Mouse (Mus musculus) embryonic facial prominence, embryonic 11.5 days (tissue): ENCODE data around the gene Cdkl1. TPM values are rescaled to one million over a fixed set of nuclear protein-coding genes. Genes with fewer than 3 reads are reported as not detected.

Experiments used
- ATAC-seq: fragments of 200-750 bp; cut with Nextera tagmentation; replicated peaks from 2 replicates; pipeline ENCODE4 v1.8.0; 2017; ENCODE audit warnings: low read depth; ENCODE audit not compliant: insufficient number of reproducible peaks, low FRiP score, low TSS enrichment
- DNase-seq: peaks from one replicate; pipeline ENCODE4 v3.0.0-alpha.2; 2015; ENCODE audit warnings: low spot score
- H3K27ac ChIP-seq: fragments of 300-500 bp; sonication (generic); replicated peaks from 2 replicates; pipeline ENCODE4 v1.5.1; 2014; ENCODE audit warnings: mild to moderate bottlenecking, low read depth, low read length, control low read depth
- H3K27me3 ChIP-seq: fragments of 300-500 bp; sonication (generic); 2 replicates; pipeline ENCODE4 v1.6.1; 2014; ENCODE audit warnings: mild to moderate bottlenecking, low read length, moderate library complexity, mixed read lengths; ENCODE audit not compliant: control insufficient read depth, insufficient read depth
- H3K36me3 ChIP-seq: fragments of 300-500 bp; sonication (generic); replicated peaks from 2 replicates; pipeline ENCODE4 v1.6.1; 2014; ENCODE audit warnings: low read depth, mild to moderate bottlenecking, low read length, moderate library complexity, mixed read lengths; ENCODE audit not compliant: control insufficient read depth, insufficient read depth
- H3K4me1 ChIP-seq: fragments of 300-500 bp; sonication (generic); 2 replicates; pipeline ENCODE4 v1.6.1; 2014; ENCODE audit warnings: low read length, mixed read lengths; ENCODE audit not compliant: control insufficient read depth, insufficient read depth
- H3K4me2 ChIP-seq: fragments of 300-500 bp; sonication (generic); 2 replicates; pipeline ENCODE4 v1.6.1; 2014; ENCODE audit warnings: low read depth, mild to moderate bottlenecking, control low read depth, low read length, moderate library complexity
- H3K4me3 ChIP-seq: fragments of 300-500 bp; sonication (generic); 2 replicates; pipeline ENCODE4 v1.5.1; 2014; ENCODE audit warnings: low read depth, low read length, control low read depth
- H3K9ac ChIP-seq: fragments of 300-500 bp; sonication (generic); replicated peaks from 2 replicates; pipeline ENCODE4 v1.6.1; 2014; ENCODE audit warnings: mild to moderate bottlenecking, control low read depth, low read length
- H3K9me3 ChIP-seq: fragments of 300-500 bp; sonication (generic); replicated peaks from 2 replicates; pipeline ENCODE4 v1.6.1; 2016; ENCODE audit warnings: mild to moderate bottlenecking, low read length, inconsistent platforms, mixed read lengths; ENCODE audit not compliant: control insufficient read depth
- WGBS: fragments of 180-500 bp; shearing (Covaris S2); extraction: QIAGEN DNeasy Blood & Tissue Kit; methylation state at CpG from one replicate; pipeline ENCODE4 v1.1.7; 2014; 5-methylcytosine and 5-hydroxymethylcytosine counted together
- polyA plus RNA-seq: library from polyadenylated mRNA; unstranded; fragments of >200 nt; fragmentation: Nextera tagmentation; extraction: Ambion mirVana; gene quantifications from 2 replicates; pipeline ENCODE4 v1.2.1, GENCODE M21; 2014

Gene Cdkl1
- polyA plus RNA-seq, 1 experiment from 2014 or later, result 0.77 TPM

DNA sequence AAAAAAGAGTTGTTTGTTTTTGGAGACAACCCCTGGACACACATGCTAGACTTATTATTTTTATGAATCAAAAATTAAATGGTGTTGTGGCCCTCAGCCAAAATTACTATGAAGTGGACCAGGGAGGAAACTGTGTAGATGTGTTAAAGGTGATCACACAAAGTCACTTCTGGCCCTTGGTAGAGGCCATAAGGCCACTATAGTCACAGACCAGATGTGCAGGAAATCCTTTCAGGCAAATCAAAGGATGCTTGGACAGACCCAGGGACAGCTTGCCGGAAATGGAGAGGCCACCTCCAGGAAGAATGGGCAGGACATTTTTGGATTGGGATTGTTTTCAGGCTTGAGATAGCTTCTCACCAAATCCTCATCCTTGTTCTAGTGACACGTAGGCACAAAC is 29.5 kb downstream of the Cdkl1 start:
- H3K36me3 ChIP-seq, result no peaks in the 10 kb centered on the region
- no peak overlapping the region for H3K4me2 ChIP-seq
- ATAC-seq (no peak), DNase-seq (no peak)
- no peaks in the 10 kb centered on the region for H3K27me3 ChIP-seq
- H3K9ac ChIP-seq, result no peak overlapping the region
- H3K27ac ChIP-seq, result no peak overlapping the region
- 66% methylated on average over 2 of the region's 2 CpGs for WGBS
- no peak overlapping the region for H3K4me3 ChIP-seq
- H3K4me1 ChIP-seq, result no peaks in the 10 kb centered on the region
- H3K9me3 ChIP-seq, result no peaks in the 10 kb centered on the region

DNA sequence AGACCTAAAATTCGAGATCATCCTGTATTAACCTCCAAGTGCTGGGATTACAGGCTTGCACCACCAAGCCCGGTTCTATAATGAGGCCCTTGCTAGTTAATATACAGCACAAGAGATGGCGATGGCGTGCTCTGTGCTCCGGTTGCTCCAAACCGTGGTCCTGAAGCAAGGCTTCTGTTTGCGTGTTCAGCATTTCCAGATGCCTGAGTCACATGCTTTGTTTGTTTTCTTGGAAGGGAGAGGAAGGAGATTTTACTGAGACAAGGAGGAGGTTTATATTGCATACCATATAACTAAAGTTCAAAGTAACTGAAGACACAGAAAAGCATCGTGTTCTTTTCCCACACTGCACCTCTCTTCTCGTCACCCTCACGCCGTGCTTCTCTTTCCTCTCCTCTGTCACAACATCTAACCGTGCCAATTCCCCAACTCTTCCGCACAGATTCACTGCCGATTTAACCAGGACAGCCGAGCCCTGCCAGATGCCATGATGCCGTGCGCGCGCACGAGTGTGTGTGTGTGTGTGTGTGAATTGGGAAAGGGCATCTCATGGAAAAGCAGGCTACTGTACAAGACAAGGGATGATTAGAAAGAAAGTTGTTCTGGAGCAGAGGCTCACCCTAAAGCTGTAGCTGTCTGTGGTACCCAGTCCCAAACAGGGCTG is 30.2 kb downstream of the Cdkl1 start:
- H3K4me1 ChIP-seq, result no peaks in the 10 kb centered on the region
- H3K27me3 ChIP-seq, result no peaks in the 10 kb centered on the region
- H3K4me2 ChIP-seq, result no peak overlapping the region
- H3K36me3 ChIP-seq, result no peaks in the 10 kb centered on the region
- ATAC-seq (no peak), DNase-seq (no peak)
- no peaks in the 10 kb centered on the region for H3K9me3 ChIP-seq
- 88% methylated on average over 20 of the region's 20 CpGs for WGBS
- H3K9ac ChIP-seq, result no peak overlapping the region
- no peak overlapping the region for H3K27ac ChIP-seq
- no peak overlapping the region for H3K4me3 ChIP-seq

DNA sequence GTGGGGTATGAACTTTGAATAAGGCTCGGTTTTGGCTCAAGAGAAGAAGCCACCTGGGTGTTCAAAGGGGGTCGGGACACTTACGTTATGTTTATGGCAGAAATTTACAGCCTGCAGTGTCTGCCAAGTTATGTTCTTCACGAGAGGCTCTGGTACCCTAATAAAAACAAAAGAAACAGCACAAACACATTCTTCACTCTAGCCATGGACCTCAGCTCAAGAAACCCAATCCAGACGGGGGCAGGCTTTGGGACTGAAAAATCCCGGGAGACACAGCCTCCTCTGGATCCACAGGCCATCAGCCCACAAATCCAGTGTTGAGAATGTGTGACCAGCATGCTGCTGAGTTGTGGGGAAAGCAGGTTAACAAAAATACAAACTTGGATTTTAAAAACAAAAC is 31.1 kb downstream of the Cdkl1 start:
- 57% methylated on average over 6 of the region's 6 CpGs for WGBS
- Histone ChIP-seq H3K36me3 (no peaks in the 10 kb centered on the region), H3K27ac (no peak overlapping the region), H3K9me3 (no peaks in the 10 kb centered on the region), H3K4me2 (no peak overlapping the region), H3K4me3 (no peak overlapping the region), H3K9ac (no peak overlapping the region), H3K4me1 (no peaks in the 10 kb centered on the region), H3K27me3 (no peaks in the 10 kb centered on the region)
- DNase-seq (no peak), ATAC-seq (no peak)

DNA sequence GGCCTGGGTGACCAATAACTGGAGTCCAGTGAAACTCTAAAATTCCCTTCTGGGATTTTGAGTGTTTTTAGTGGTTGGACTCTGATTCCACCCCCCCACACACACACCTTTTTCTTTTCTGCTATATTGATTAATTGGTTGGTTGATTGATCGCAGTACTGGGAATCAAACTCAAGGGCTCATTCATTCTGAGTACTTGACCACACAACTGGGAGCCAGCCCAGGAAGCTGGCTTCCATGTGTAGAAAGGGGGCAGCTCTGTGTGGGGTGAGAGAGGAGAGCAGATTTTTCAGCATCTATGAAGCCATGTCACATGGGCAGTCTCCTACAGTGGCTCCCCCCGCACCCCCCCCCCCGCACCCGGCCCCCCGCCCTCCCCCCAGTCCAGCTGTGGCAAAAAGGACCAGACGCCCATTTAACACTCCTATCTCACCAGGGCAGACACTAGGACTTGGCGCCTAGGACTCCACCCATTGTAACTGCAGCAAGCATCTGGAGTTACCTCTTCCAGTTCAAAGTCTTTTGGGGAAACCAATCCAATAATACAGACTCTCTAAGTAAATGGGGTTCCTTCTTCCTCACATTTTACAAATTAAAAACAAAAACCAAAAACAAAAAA is 31.7 kb downstream of the Cdkl1 start:
- DNase-seq (no peak), ATAC-seq (no peak)
- Histone ChIP-seq H3K4me2 (no peak overlapping the region), H3K9ac (no peak overlapping the region), H3K9me3 (no peaks in the 10 kb centered on the region), H3K4me1 (no peaks in the 10 kb centered on the region), H3K27me3 (no peaks in the 10 kb centered on the region), H3K4me3 (no peak overlapping the region), H3K27ac (no peak overlapping the region), H3K36me3 (no peaks in the 10 kb centered on the region)
- 51% methylated on average over 7 of the region's 7 CpGs for WGBS

DNA sequence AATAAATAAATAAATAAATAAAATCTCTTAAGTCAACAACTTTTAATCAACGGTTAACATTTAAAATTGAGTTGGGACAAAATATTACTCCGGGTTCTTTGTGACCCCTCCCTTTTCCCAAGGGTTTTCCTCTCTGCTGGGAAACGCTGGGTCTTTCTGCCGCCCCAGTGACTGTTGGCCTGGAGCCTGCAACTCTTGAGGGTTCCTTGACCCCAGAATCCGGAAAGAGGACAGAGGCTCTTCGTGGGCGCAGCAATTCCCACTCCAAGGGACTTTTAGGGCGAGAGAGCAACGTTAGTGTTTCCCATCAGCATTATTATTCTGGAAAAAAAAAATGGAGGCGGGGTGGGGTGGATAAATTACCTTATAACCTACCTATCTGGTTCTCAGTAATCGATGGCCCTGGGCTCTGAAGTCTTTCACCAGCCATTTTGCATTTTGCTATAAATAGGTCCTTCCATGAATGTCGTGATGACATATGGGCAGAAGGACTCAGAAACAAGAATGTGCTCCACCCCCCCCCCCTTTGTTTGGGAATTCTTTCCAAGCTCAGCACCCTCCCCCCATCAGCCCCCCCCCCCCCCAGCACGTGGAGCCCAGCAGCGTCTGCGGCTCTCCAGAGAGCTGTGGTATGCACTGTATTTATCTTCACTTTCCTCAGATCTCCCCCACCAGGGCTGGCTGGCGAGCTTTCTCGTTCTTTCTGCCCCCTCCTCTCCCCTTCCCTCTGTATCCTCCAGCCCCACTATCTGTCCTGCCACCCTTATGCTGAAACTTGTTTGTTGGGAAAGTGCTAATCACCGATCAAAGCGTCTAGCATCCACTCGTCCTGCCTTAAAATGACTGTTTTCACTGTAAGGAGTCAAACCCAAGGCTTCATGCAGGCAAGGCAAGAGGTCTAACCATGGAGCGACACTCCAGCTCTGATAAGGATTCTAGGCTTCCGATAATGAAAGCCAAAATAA is 32.6 kb downstream of the Cdkl1 start:
- Histone ChIP-seq H3K27me3 (no peaks in the 10 kb centered on the region), H3K36me3 (no peaks in the 10 kb centered on the region), H3K4me1 (no peaks in the 10 kb centered on the region), H3K9ac (peak overlapping the region; percentile 38; the same call in 1 of the 2 replicates), H3K9me3 (no peaks in the 10 kb centered on the region), H3K27ac (no peak overlapping the region), H3K4me3 (no peak overlapping the region), H3K4me2 (peak overlapping the region; percentile 35)
- 9% methylated on average over 22 of the region's 22 CpGs for WGBS
- DNase-seq (peak; percentile 56), ATAC-seq (0 out of 2 replicates have a peak, but pooled peaks have one; percentile 66)

DNA sequence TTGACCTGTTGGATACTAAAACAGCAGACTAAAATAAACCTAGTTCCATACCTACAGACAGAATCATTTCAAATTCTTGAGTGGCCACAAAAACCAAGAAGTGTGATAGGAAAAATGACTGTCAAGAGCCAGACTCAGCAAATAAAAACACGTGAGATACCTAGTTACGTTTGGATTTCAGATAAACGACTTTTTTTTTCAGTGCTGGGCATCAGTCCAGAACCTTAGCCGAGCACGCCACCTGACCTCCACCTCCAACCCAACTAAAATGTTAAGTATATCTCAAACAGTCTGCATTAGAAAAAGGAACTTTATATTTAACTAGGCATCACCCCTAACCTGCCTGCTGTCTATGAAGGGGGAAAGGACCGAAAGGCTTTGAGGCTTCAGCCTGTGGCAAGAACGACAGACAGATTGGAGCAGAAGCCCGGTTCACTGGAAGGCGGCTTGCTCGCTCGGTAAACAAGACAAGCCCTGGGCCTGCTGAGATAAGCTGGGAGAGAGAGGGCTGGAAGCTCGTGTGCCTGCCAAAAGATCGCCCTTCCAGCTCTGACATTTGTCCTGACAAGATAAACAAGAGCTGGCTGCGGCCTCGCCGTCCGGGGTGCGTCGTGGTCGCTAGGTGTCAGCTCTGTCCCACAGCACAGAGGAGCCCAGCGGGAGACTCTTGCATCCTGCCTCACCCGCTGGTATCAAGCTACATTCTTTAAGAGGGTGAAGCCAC is 33.5 kb downstream of the Cdkl1 start:
- WGBS, result 16% methylated on average over 22 of the region's 22 CpGs
- H3K9me3 ChIP-seq, result no peaks in the 10 kb centered on the region
- no peaks in the 10 kb centered on the region for H3K27me3 ChIP-seq
- no peak overlapping the region for H3K9ac ChIP-seq
- no peak overlapping the region for H3K27ac ChIP-seq
- H3K4me3 ChIP-seq, result no peak overlapping the region
- DNase-seq, result peak; percentile 77
- ATAC-seq, result peak; percentile 88
- no peaks in the 10 kb centered on the region for H3K36me3 ChIP-seq
- no peak overlapping the region for H3K4me2 ChIP-seq
- H3K4me1 ChIP-seq, result no peaks in the 10 kb centered on the region

DNA sequence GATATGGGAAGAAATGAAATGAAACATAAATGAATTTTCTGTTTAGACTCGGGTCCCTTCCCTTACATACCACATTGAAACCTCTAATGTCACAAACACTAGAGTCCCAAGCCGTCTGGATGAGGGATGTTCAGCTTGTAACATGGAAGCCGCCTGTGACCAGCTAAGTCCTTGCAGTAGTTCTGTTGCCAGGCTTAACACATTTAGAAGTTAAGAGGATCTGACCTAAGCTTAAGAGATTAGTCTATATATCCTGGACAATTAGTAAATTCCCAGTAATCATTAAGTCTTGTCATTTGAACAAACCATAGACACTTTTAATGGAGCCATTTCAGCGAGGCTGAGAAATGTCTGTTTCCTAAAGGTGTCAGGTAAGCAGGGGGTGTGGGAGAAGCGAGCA is 35.1 kb downstream of the Cdkl1 start:
- Histone ChIP-seq H3K4me2 (no peak overlapping the region), H3K36me3 (no peaks in the 10 kb centered on the region), H3K27ac (no peak overlapping the region), H3K27me3 (no peaks in the 10 kb centered on the region), H3K4me1 (no peaks in the 10 kb centered on the region), H3K9ac (no peak overlapping the region), H3K9me3 (no peaks in the 10 kb centered on the region), H3K4me3 (no peak overlapping the region)
- no peak for DNase-seq
- no peak for ATAC-seq
- 83% methylated on average over 5 of the region's 5 CpGs for WGBS
